Mouse (Mus musculus) E14TG2a.4 (cell line): ENCODE results near the gene Zscan21.
A peak's percentile ranks its signal among the peaks of the same experiment; 100 is the strongest.

Experiments used
- H3K27me3 ChIP-seq: 2 replicates; pipeline ENCODE4 v1.6.1; 2014; ENCODE audit warnings: low read length, control low read depth; ENCODE audit not compliant: insufficient read depth
- H3K36me3 ChIP-seq: 2 replicates; pipeline ENCODE4 v1.6.1; 2014; ENCODE audit warnings: low read length, control low read depth; ENCODE audit not compliant: insufficient read depth
- H3K4me1 ChIP-seq: replicated peaks from 2 replicates; pipeline ENCODE4 v1.6.1; 2014; ENCODE audit warnings: low read depth, low read length, control low read depth
- H3K4me3 ChIP-seq: replicated peaks from 2 replicates; pipeline ENCODE4 v1.5.1; 2014; ENCODE audit warnings: mild to moderate bottlenecking, low read length
- H3K9me3 ChIP-seq: 2 replicates; pipeline ENCODE4 v1.6.1; 2014; ENCODE audit warnings: low read length, control low read depth
- CTCF ChIP-seq: conservative IDR thresholded peaks from 2 replicates; pipeline ENCODE4 v1.5.1; 2014; ENCODE audit warnings: low read length
- NANOG ChIP-seq: IDR thresholded peaks from 2 replicates; pipeline ENCODE4 v1.6.1; 2014; ENCODE audit warnings: borderline replicate concordance, low read length, mixed read lengths
- POU5F1 ChIP-seq: IDR thresholded peaks from 2 replicates; pipeline ENCODE4 v1.6.1; 2014; ENCODE audit warnings: low read length, borderline replicate concordance

Zscan21 gene

GRCm38 (mm10) chr5:138084996-138085395, 31.7 kb upstream of the Zscan21 start, which contains the start of gene Zkscan1:
Gene Zkscan1, plus strand, starts transcription at chr5:138085084.
- Histone ChIP-seq H3K36me3 (peaks cover 29% of the 10 kb centered on the region), H3K4me1 (peaks cover 68% of the 10 kb centered on the region), H3K27me3 (no peaks in the 10 kb centered on the region), H3K9me3 (no peaks in the 10 kb centered on the region), H3K4me3 (peak within 1 kb of the TSS; percentile 96)
- no peak for TF ChIP-seq CTCF
- no peak for TF ChIP-seq POU5F1
- no peak for TF ChIP-seq NANOG

- peak overlapping the region; percentile 96 for H3K4me3 ChIP-seq
- no peaks in the 10 kb centered on the region for H3K27me3 ChIP-seq
- H3K36me3 ChIP-seq = peaks cover 29% of the 10 kb centered on the region
- H3K4me1 ChIP-seq = peaks cover 71% of the 10 kb centered on the region
- no peaks in the 10 kb centered on the region for H3K9me3 ChIP-seq
- no peak for TF ChIP-seq CTCF
- TF ChIP-seq NANOG = no peak
- no peak for TF ChIP-seq POU5F1
These were observed 31.2 kb upstream of the Zscan21 start for GRCm38 (mm10) chr5:138085421-138085911.

- Histone ChIP-seq H3K36me3 (peaks cover 29% of the 10 kb centered on the region), H3K4me1 (peaks cover 70% of the 10 kb centered on the region), H3K4me3 (no peak overlapping the region), H3K27me3 (no peaks in the 10 kb centered on the region), H3K9me3 (no peaks in the 10 kb centered on the region)
- TF ChIP-seq NANOG (no peak), POU5F1 (no peak), CTCF (no peak)
These were observed 29.9 kb upstream of the Zscan21 start for GRCm38 (mm10) chr5:138086842-138087241.

- Histone ChIP-seq H3K36me3 (peaks cover 44% of the 10 kb centered on the region), H3K4me1 (peaks cover 79% of the 10 kb centered on the region), H3K9me3 (no peaks in the 10 kb centered on the region), H3K27me3 (no peaks in the 10 kb centered on the region), H3K4me3 (no peak overlapping the region)
- TF ChIP-seq NANOG (no peak), POU5F1 (no peak), CTCF (no peak)
These were observed 28.3 kb upstream of the Zscan21 start for GRCm38 (mm10) chr5:138088366-138088765.

- Histone ChIP-seq H3K27me3 (no peaks in the 10 kb centered on the region), H3K9me3 (no peaks in the 10 kb centered on the region), H3K36me3 (peaks cover 51% of the 10 kb centered on the region), H3K4me1 (peaks cover 79% of the 10 kb centered on the region), H3K4me3 (no peak overlapping the region)
- TF ChIP-seq NANOG (no peak), CTCF (no peak), POU5F1 (no peak)
These were observed 27.6 kb upstream of the Zscan21 start for GRCm38 (mm10) chr5:138089108-138089551.

- peaks cover 63% of the 10 kb centered on the region for H3K36me3 ChIP-seq
- H3K4me1 ChIP-seq = peaks cover 82% of the 10 kb centered on the region
- no peaks in the 10 kb centered on the region for H3K9me3 ChIP-seq
- TF ChIP-seq NANOG = no peak
- TF ChIP-seq POU5F1 = no peak
- peak; percentile 40 for TF ChIP-seq CTCF
- no peaks in the 10 kb centered on the region for H3K27me3 ChIP-seq
- H3K4me3 ChIP-seq = no peak overlapping the region
These were observed 26.4 kb upstream of the Zscan21 start for GRCm38 (mm10) chr5:138090271-138090670.

GRCm38 (mm10) chr5:138090737-138091136, 26.0 kb upstream of the Zscan21 start:
- no peaks in the 10 kb centered on the region for H3K27me3 ChIP-seq
- no peak overlapping the region for H3K4me3 ChIP-seq
- H3K4me1 ChIP-seq = peaks cover 82% of the 10 kb centered on the region
- TF ChIP-seq NANOG (peak; percentile 61; the same call in 1 of the 2 replicates), POU5F1 (no peak)
- no peaks in the 10 kb centered on the region for H3K9me3 ChIP-seq
- peaks cover 67% of the 10 kb centered on the region for H3K36me3 ChIP-seq

- Histone ChIP-seq H3K27me3 (no peaks in the 10 kb centered on the region), H3K9me3 (peaks cover 12% of the 10 kb centered on the region), H3K4me1 (peaks cover 71% of the 10 kb centered on the region), H3K4me3 (no peak overlapping the region), H3K36me3 (peaks cover 75% of the 10 kb centered on the region)
- TF ChIP-seq CTCF (no peak), POU5F1 (no peak), NANOG (no peak)
These were observed 23.9 kb upstream of the Zscan21 start for GRCm38 (mm10) chr5:138092771-138093170.

GRCm38 (mm10) chr5:138094474-138094873, 22.2 kb upstream of the Zscan21 start:
- peaks cover 76% of the 10 kb centered on the region for H3K36me3 ChIP-seq
- no peak for TF ChIP-seq CTCF
- no peak for TF ChIP-seq POU5F1
- no peak for TF ChIP-seq NANOG
- H3K4me1 ChIP-seq = peaks cover 54% of the 10 kb centered on the region
- H3K4me3 ChIP-seq = no peak overlapping the region
- H3K27me3 ChIP-seq = no peaks in the 10 kb centered on the region
- peaks cover 18% of the 10 kb centered on the region for H3K9me3 ChIP-seq
